Mouse (Mus musculus): ENCODE data around the gene Olfr159. TPM values are rescaled to one million over a fixed set of nuclear protein-coding genes. Genes with fewer than 3 reads are reported as not detected.

Gene Olfr159
- polyA plus RNA-seq, 1 experiment from 2014 or later: not detected

GRCm38 (mm10) chr4:43727718-43728575 lies 42.9 kb downstream of the Olfr159 start:
- Histone ChIP-seq H3K27me3 (no peaks in the 10 kb centered on the region), H3K27ac (no peak overlapping the region), H3K9ac (no peak overlapping the region), H3K9me3 (no peaks in the 10 kb centered on the region), H3K4me3 (no peak overlapping the region), H3K4me2 (no peak overlapping the region), H3K4me1 (replicated peaks) (no peaks in the 10 kb centered on the region), H3K36me3 (no peaks in the 10 kb centered on the region)
- 76% methylated on average over 7 of the region's 7 CpGs for WGBS
- no peak for ATAC-seq (ENCODE audit: low FRiP score)

DNA sequence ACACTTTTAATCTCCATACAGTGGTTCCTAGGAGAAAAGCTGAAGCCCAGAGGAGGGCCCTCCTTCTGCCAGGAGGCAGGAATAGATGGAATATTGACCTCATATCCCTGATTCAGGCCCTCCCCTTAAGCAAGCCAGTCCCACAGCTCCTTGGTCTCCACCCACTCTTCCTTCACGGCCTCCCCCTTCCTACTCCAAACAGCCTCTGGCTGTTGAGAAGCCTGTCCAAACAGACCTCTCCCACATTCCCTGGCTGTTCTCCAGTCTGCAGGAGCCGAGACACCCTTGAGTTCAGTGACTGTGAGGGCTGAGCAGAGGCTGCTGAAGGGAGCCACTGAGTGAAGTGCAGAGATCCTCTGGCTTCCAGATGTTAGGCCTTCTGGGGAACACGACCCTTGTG lies 43.8 kb downstream of the Olfr159 start, which contains the start of gene Hrct1:
TSS of gene Hrct1 (plus strand) at position 194 of the 400 bp plus-strand sequence.
- 60% methylated on average over 3 of the region's 3 CpGs for WGBS
- H3K27ac ChIP-seq: no peak within 1 kb of the TSS
- H3K36me3 ChIP-seq: no peaks in the 10 kb centered on the region
- H3K4me3 ChIP-seq: no peak within 1 kb of the TSS
- no peaks in the 10 kb centered on the region for H3K27me3 ChIP-seq
- H3K9me3 ChIP-seq: no peaks in the 10 kb centered on the region
- no peak for ATAC-seq (ENCODE audit: low FRiP score)
- H3K4me2 ChIP-seq: no peak within 1 kb of the TSS
- H3K4me1 ChIP-seq (replicated peaks): no peaks in the 10 kb centered on the region
- H3K9ac ChIP-seq: no peak within 1 kb of the TSS

DNA sequence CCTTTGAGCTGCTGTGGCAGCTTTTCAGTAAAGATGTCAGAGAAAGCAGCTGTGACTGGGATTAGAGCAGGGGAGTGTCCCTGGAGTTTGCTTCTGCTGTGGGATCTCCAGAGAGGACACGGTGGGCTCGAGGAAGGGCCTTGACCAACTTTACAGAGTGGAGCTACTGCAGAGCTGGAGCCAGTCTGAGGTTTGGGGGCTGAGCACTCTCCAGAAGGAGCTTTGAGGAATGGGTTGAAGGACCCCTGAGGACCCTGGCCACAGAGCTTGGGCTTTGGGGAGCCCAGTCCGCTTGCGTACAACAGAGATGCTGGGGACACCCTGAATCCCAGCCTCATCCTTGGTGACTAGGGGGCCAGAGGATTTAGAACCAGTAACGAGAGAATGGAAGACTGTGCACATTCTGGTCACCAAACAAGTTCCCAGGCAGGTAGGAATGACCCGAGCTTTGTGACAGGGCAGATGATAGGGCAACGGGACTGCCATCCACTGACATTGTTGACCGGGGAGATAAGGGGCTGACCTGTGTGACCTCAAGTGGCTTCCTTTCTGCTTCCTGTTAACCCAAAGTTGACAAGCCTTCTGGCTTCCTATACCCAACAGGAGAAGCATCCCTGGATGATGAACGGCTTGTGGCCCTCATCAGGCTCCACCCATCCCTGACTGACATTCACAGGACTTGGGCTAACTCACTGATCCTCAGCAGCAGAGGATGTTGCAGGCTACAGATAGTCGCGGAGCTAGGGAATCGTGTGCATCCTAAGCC lies 44.4 kb downstream of the Olfr159 start:
- ATAC-seq (ENCODE audit: low FRiP score): no peak
- H3K36me3 ChIP-seq: no peaks in the 10 kb centered on the region
- H3K9me3 ChIP-seq: no peaks in the 10 kb centered on the region
- H3K27ac ChIP-seq: no peak overlapping the region
- WGBS: 78% methylated on average over 12 of the region's 12 CpGs
- no peaks in the 10 kb centered on the region for H3K4me1 ChIP-seq (replicated peaks)
- H3K9ac ChIP-seq: no peak overlapping the region
- H3K4me2 ChIP-seq: no peak overlapping the region
- H3K4me3 ChIP-seq: no peak overlapping the region
- H3K27me3 ChIP-seq: no peaks in the 10 kb centered on the region

DNA sequence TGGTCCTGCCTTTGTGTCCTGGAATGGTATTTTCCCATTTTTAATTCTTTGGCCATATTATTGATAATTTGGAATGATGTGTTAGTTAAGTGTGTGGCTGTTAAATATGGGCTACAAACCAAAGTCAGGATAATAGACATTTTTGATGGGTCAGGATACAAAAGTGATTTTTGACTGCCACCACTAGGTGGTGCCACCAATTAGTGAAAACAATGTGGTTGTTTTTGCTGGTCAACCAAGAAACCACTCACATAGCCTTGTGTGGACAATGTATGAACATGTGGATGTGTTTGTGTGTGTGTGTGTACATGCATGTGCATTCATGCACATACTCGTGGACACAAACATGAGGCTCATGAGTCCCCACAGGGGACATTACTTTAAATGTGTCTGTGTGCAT lies 46.0 kb downstream of the Olfr159 start:
- Histone ChIP-seq H3K9me3 (no peaks in the 10 kb centered on the region), H3K36me3 (no peaks in the 10 kb centered on the region), H3K4me1 (replicated peaks) (0 out of 2 replicates have a peak, but pooled peaks cover 3% of the 10 kb centered on the region), H3K4me2 (no peak overlapping the region), H3K4me3 (no peak overlapping the region), H3K27me3 (no peaks in the 10 kb centered on the region), H3K27ac (no peak overlapping the region), H3K9ac (no peak overlapping the region)
- no peak for ATAC-seq (ENCODE audit: low FRiP score)
- 41% methylated on average over 1 of the region's 1 CpGs for WGBS

- Histone ChIP-seq H3K9ac (no peak overlapping the region), H3K27ac (no peak overlapping the region), H3K27me3 (no peaks in the 10 kb centered on the region), H3K9me3 (no peaks in the 10 kb centered on the region), H3K4me3 (no peak overlapping the region), H3K36me3 (no peaks in the 10 kb centered on the region), H3K4me1 (replicated peaks) (0 out of 2 replicates have a peak, but pooled peaks cover 3% of the 10 kb centered on the region), H3K4me2 (no peak overlapping the region)
- 85% methylated on average over 4 of the region's 4 CpGs for WGBS
- ATAC-seq (ENCODE audit: low FRiP score): no peak
These were observed 48.6 kb downstream of the Olfr159 start for GRCm38 (mm10) chr4:43722191-43722590.

DNA sequence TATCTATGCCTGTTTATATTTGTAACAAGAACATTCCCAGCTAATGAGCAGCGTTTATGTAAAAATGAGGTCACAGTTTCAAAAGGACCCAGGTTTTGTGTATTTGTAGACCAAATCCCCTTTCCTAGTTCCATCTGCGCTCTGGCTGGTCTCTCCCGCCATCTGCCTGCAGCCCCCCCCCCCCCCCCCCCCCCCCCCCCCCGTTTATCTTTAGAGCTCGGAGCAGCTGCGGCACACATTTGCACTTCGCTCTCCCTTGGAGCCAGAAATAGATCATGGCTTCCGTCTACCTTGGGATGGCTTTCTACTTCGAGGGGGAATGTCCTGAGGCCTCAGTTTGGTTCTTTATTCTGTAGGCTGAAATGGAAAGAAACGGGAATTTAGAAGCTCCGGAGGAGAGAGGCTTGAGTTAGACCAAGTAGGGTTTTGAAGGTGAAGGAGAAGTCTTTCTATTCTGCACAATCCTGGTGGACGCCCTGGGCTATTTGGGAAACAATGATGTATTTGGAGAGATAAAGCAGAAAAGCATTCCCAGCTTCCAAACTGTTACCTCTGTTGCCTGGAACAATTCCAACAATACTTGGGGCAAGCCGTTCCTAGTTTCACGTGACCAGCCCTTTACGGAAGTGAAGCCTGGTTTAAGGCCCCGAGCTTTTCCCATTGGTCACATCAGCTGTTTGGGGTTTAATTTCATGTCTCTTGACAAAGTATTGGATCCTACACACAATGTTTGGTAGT lies 50.1 kb downstream of the Olfr159 start:
- Histone ChIP-seq H3K4me3 (no peak overlapping the region), H3K36me3 (no peaks in the 10 kb centered on the region), H3K9me3 (no peaks in the 10 kb centered on the region), H3K27me3 (no peaks in the 10 kb centered on the region), H3K27ac (no peak overlapping the region), H3K9ac (no peak overlapping the region), H3K4me1 (replicated peaks) (0 out of 2 replicates have a peak, but pooled peaks cover 3% of the 10 kb centered on the region), H3K4me2 (no peak overlapping the region)
- no peak for ATAC-seq (ENCODE audit: low FRiP score)
- WGBS: 53% methylated on average over 15 of the region's 16 CpGs

Other genes starting within 250 kb of the Olfr159 start
- 18.8 and 20.9 TPM in 2 replicates for gene Tpm2, start 247.2 kb downstream of the Olfr159 start, polyA plus RNA-seq (2015; fragmentation: Nextera tagmentation; extraction: Ambion mirVana)
- 79.3 and 80.9 TPM in 2 replicates for gene Creb3, start 208.7 kb downstream of the Olfr159 start, polyA plus RNA-seq (2015; fragmentation: Nextera tagmentation; extraction: Ambion mirVana)
- gene Tln1, start 208.3 kb downstream of the Olfr159 start, polyA plus RNA-seq (2015; fragmentation: Nextera tagmentation; extraction: Ambion mirVana): 64.5 and 66.2 TPM in 2 replicates
- gene Rgp1, start 192.3 kb downstream of the Olfr159 start, polyA plus RNA-seq (2015; fragmentation: Nextera tagmentation; extraction: Ambion mirVana): 29.0 and 31.5 TPM in 2 replicates
- 53.6 and 53.8 TPM in 2 replicates for gene Gba2, start 192.1 kb downstream of the Olfr159 start, polyA plus RNA-seq (2015; fragmentation: Nextera tagmentation; extraction: Ambion mirVana)
- 2.6 TPM in 1 of 2 replicates, not detected in the other for gene Msmp, start 186.5 kb downstream of the Olfr159 start, polyA plus RNA-seq (2015; fragmentation: Nextera tagmentation; extraction: Ambion mirVana)
- 17.1 and 18.5 TPM in 2 replicates for gene Npr2, start 139.1 kb downstream of the Olfr159 start, polyA plus RNA-seq (2015; fragmentation: Nextera tagmentation; extraction: Ambion mirVana)
- 6.1 and 8.4 TPM in 2 replicates for gene Spag8, start 117.4 kb downstream of the Olfr159 start, polyA plus RNA-seq (2015; fragmentation: Nextera tagmentation; extraction: Ambion mirVana)
- 74.8 and 78.6 TPM in 2 replicates for gene Hint2, start 114.5 kb downstream of the Olfr159 start, polyA plus RNA-seq (2015; fragmentation: Nextera tagmentation; extraction: Ambion mirVana)
- 16.2 and 16.6 TPM in 2 replicates for gene Tmem8b, start 102.0 kb downstream of the Olfr159 start, polyA plus RNA-seq (2015; fragmentation: Nextera tagmentation; extraction: Ambion mirVana)
- gene Fam221b, start 101.9 kb downstream of the Olfr159 start, polyA plus RNA-seq (2015; fragmentation: Nextera tagmentation; extraction: Ambion mirVana): 2.3 and 2.8 TPM in 2 replicates
- gene Olfr70, start 70.2 kb downstream of the Olfr159 start, polyA plus RNA-seq (2015; fragmentation: Nextera tagmentation; extraction: Ambion mirVana): not detected in 2 replicates
- not detected in 2 replicates for gene Olfr71, start 60.8 kb downstream of the Olfr159 start, polyA plus RNA-seq (2015; fragmentation: Nextera tagmentation; extraction: Ambion mirVana)
- 0.18 and 0.35 TPM in 2 replicates for gene Hrct1, start 43.8 kb downstream of the Olfr159 start, polyA plus RNA-seq (2015; fragmentation: Nextera tagmentation; extraction: Ambion mirVana)
- gene Spaar, start 41.0 kb downstream of the Olfr159 start, polyA plus RNA-seq (2015; fragmentation: Nextera tagmentation; extraction: Ambion mirVana): not detected in 2 replicates
- gene Olfr156, start 52.9 kb upstream of the Olfr159 start, polyA plus RNA-seq (2015; fragmentation: Nextera tagmentation; extraction: Ambion mirVana): not detected in 2 replicates
- not detected in 2 replicates for gene Olfr157, start 69.2 kb upstream of the Olfr159 start, polyA plus RNA-seq (2015; fragmentation: Nextera tagmentation; extraction: Ambion mirVana)
- not detected in 2 replicates for gene Olfr155, start 80.6 kb upstream of the Olfr159 start, polyA plus RNA-seq (2015; fragmentation: Nextera tagmentation; extraction: Ambion mirVana)
- gene Reck, start 104.5 kb upstream of the Olfr159 start, polyA plus RNA-seq (2015; fragmentation: Nextera tagmentation; extraction: Ambion mirVana): 6.3 and 8.2 TPM in 2 replicates
- gene Glipr2, start 186.4 kb upstream of the Olfr159 start, polyA plus RNA-seq (2015; fragmentation: Nextera tagmentation; extraction: Ambion mirVana): 48.5 TPM in 2 replicates
- gene Ccin, start 212.5 kb upstream of the Olfr159 start, polyA plus RNA-seq (2015; fragmentation: Nextera tagmentation; extraction: Ambion mirVana): not detected in 2 replicates
- 320 and 330 TPM in 2 replicates for gene Clta, start 233.4 kb upstream of the Olfr159 start, polyA plus RNA-seq (2015; fragmentation: Nextera tagmentation; extraction: Ambion mirVana)

All from hindbrain, embryonic 13.5 days (tissue).